Mouse (Mus musculus) frontal cortex, postnatal 14 days (tissue): ENCODE measurements at regions not wholly inside any gene's neighbourhood (a gene's known extent, or its start where the extent isn't known, plus 50 kb on each side); places are given as distances from the start of the nearest gene placed in this dataset.

Experiments used
- DNase-seq, 2 experiments: peaks; one replicate each; pipeline ENCODE4 v3.0.0; 2022; ENCODE audit warnings: low spot score in 2 of 2

GRCm38 (mm10) chr10:124603061-124603460 lies 786.2 kb downstream of the Slc16a7 start:
- no peak for DNase-seq

- DNase-seq, result peak; percentile 13 to 27
Observed at GRCm38 (mm10) chr10:124570746-124571145, 818.5 kb downstream of the Slc16a7 start.

DNA sequence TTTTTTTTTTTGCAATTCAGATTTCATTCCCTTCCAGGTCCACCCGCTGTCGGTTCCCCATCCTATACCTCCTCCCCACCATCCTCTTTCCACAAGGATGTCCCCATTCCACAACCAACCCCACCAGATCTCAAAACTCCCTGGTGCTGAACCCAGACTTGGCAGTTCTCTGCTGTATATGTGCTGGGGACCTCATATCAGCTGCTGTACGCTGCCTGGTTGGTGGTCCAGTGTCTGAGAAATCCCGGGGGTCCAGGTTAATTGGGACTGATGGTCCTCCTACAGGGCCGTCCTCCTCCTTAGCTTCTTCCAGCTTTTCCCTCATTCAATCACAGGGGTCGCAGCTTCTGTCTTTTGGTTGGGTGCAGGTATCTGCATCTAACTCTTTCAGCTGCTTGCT lies 825.6 kb downstream of the Slc16a7 start:
- DNase-seq, result no peak

DNA sequence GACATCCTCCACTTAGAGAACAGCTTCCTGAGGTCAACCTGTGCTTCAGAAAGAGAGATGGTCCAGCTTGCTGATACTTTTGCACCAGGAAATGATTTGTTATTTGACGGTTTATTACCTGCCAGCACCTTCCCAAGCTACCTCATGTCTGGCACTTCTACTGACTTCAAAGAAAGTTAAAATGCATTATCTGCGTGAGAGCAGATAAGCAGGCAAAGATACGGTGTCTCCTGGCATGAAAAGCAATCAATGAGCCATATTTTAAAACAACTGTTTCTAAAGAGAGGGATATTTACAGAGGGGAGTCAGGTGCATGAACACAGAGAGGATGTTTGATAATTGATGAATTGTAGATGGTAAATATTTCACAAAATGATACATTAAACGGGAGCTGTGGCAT lies 861.1 kb downstream of the Slc16a7 start:
- no peak for DNase-seq
